Mouse (Mus musculus) stomach, postnatal 0 days (tissue): ENCODE results near the gene Ednrb. TPM values are rescaled to one million over a fixed set of nuclear protein-coding genes. Genes with fewer than 3 reads are reported as not detected.

ENCODE experiments used
- ATAC-seq: fragments of 200-750 bp; cut with Nextera tagmentation; 2 replicates; pipeline ENCODE4 v1.8.0; 2017; ENCODE audit not compliant: low FRiP score, low TSS enrichment
- DNase-seq: peaks from one replicate; pipeline ENCODE4 v3.0.0-alpha.2; 2016; ENCODE audit warnings: low spot score
- H3K27ac ChIP-seq: fragments of 300-500 bp; sonication (generic); replicated peaks from 2 replicates; pipeline ENCODE4 v1.5.1; 2014; ENCODE audit warnings: mild to moderate bottlenecking, control low read depth
- H3K27me3 ChIP-seq: fragments of 300-500 bp; sonication (generic); 2 replicates; pipeline ENCODE4 v1.6.1; 2014; ENCODE audit warnings: low read length; ENCODE audit not compliant: control insufficient read depth, insufficient read depth
- H3K36me3 ChIP-seq: fragments of 300-500 bp; sonication (generic); 2 replicates; pipeline ENCODE4 v1.6.1; 2014; ENCODE audit warnings: low read length, mixed read lengths; ENCODE audit not compliant: control insufficient read depth, insufficient read depth
- H3K4me1 ChIP-seq: fragments of 300-500 bp; sonication (generic); replicated peaks from 2 replicates; pipeline ENCODE4 v1.6.1; 2014; ENCODE audit warnings: antibody characterized with exemption; ENCODE audit not compliant: control insufficient read depth, insufficient read depth
- H3K4me2 ChIP-seq: fragments of 300-500 bp; sonication (generic); replicated peaks from 2 replicates; pipeline ENCODE4 v1.6.1; 2014; ENCODE audit warnings: low read depth, mild to moderate bottlenecking, control low read depth, moderate library complexity
- H3K4me3 ChIP-seq: fragments of 300-500 bp; sonication (generic); 2 replicates; pipeline ENCODE4 v1.5.1; 2014; ENCODE audit warnings: low read depth, low read length, control low read depth
- H3K9ac ChIP-seq: fragments of 300-500 bp; sonication (generic); 2 replicates; pipeline ENCODE4 v1.6.1; 2014; ENCODE audit warnings: mild to moderate bottlenecking, low read length, control low read depth, mixed read lengths
- H3K9me3 ChIP-seq: fragments of 300-500 bp; sonication (generic); 2 replicates; pipeline ENCODE4 v1.6.1; 2016; ENCODE audit warnings: low read length; ENCODE audit not compliant: control insufficient read depth
- CTCF ChIP-seq: IDR thresholded peaks from 2 replicates; pipeline ENCODE4 v1.5.1; 2016; ENCODE audit warnings: antibody characterized with exemption, low read depth, mild to moderate bottlenecking, moderate library complexity
- EP300 ChIP-seq: optimal IDR thresholded peaks from 2 replicates; pipeline ENCODE3; 2016; ENCODE audit warnings: antibody characterized with exemption
- WGBS: fragments of 180-500 bp; shearing (Covaris S2); extraction: QIAGEN DNeasy Blood & Tissue Kit; methylation state at CpG from one replicate; pipeline ENCODE4 v1.1.7; 2014; 5-methylcytosine and 5-hydroxymethylcytosine counted together
- polyA plus RNA-seq: library from polyadenylated mRNA; unstranded; fragments of >200 nt; fragmentation: Nextera tagmentation; extraction: Ambion mirVana; gene quantifications from 2 replicates; pipeline ENCODE4 v1.2.1, GENCODE M21; 2015

The Ednrb gene
- polyA plus RNA-seq, 1 experiment from 2014 or later: 53.7 TPM

GRCm38 (mm10) chr14:103832472-103832871 is 11.7 kb downstream of the Ednrb start:
- Histone ChIP-seq H3K9ac (no peak overlapping the region), H3K4me2 (no peak overlapping the region), H3K4me3 (no peak overlapping the region), H3K4me1 (no peaks in the 10 kb centered on the region), H3K9me3 (no peaks in the 10 kb centered on the region), H3K27ac (no peak overlapping the region), H3K27me3 (no peaks in the 10 kb centered on the region), H3K36me3 (no peaks in the 10 kb centered on the region)
- TF ChIP-seq CTCF (no peak), EP300 (no peak)
- 51% methylated on average over 4 of the region's 4 CpGs for WGBS
- ATAC-seq: no peak
- DNase-seq: no peak

- H3K4me3 ChIP-seq: no peak overlapping the region
- H3K27me3 ChIP-seq: no peaks in the 10 kb centered on the region
- ATAC-seq: no peak
- no peak overlapping the region for H3K9ac ChIP-seq
- WGBS: 37% methylated on average over 5 of the region's 5 CpGs
- H3K36me3 ChIP-seq: no peaks in the 10 kb centered on the region
- H3K27ac ChIP-seq: no peak overlapping the region
- TF ChIP-seq EP300 (no peak), CTCF (no peak)
- no peak for DNase-seq
- H3K4me2 ChIP-seq: no peak overlapping the region
- H3K9me3 ChIP-seq: no peaks in the 10 kb centered on the region
- no peaks in the 10 kb centered on the region for H3K4me1 ChIP-seq
These were observed 13.2 kb downstream of the Ednrb start for GRCm38 (mm10) chr14:103831007-103831406.

GRCm38 (mm10) chr14:103826343-103826742 is 17.9 kb downstream of the Ednrb start:
- Histone ChIP-seq H3K4me2 (no peak overlapping the region), H3K9ac (no peak overlapping the region), H3K27me3 (no peaks in the 10 kb centered on the region), H3K4me1 (no peaks in the 10 kb centered on the region), H3K27ac (no peak overlapping the region), H3K4me3 (no peak overlapping the region), H3K36me3 (no peaks in the 10 kb centered on the region), H3K9me3 (no peaks in the 10 kb centered on the region)
- DNase-seq (no peak), ATAC-seq (no peak)
- 86% methylated on average over 9 of the region's 9 CpGs for WGBS
- no peak for TF ChIP-seq EP300
- TF ChIP-seq CTCF: no peak

GRCm38 (mm10) chr14:103825934-103826333 is 18.3 kb downstream of the Ednrb start:
- no peak overlapping the region for H3K9ac ChIP-seq
- ATAC-seq (no peak), DNase-seq (no peak)
- no peak for TF ChIP-seq EP300
- no peak for TF ChIP-seq CTCF
- H3K27me3 ChIP-seq: no peaks in the 10 kb centered on the region
- no peaks in the 10 kb centered on the region for H3K36me3 ChIP-seq
- H3K4me1 ChIP-seq: no peaks in the 10 kb centered on the region
- H3K4me3 ChIP-seq: no peak overlapping the region
- no peak overlapping the region for H3K27ac ChIP-seq
- H3K4me2 ChIP-seq: no peak overlapping the region
- WGBS: 95% methylated on average over 5 of the region's 5 CpGs
- H3K9me3 ChIP-seq: no peaks in the 10 kb centered on the region

- H3K27ac ChIP-seq: no peak overlapping the region
- H3K4me2 ChIP-seq: no peak overlapping the region
- TF ChIP-seq CTCF (no peak), EP300 (no peak)
- H3K36me3 ChIP-seq: no peaks in the 10 kb centered on the region
- WGBS: 67% methylated on average over 7 of the region's 7 CpGs
- DNase-seq (no peak), ATAC-seq (no peak)
- no peaks in the 10 kb centered on the region for H3K9me3 ChIP-seq
- H3K9ac ChIP-seq: no peak overlapping the region
- H3K4me3 ChIP-seq: no peak overlapping the region
- no peaks in the 10 kb centered on the region for H3K27me3 ChIP-seq
- no peaks in the 10 kb centered on the region for H3K4me1 ChIP-seq
These were observed 20.7 kb downstream of the Ednrb start for GRCm38 (mm10) chr14:103823501-103823900.

GRCm38 (mm10) chr14:103822590-103822989 is 21.6 kb downstream of the Ednrb start:
- Histone ChIP-seq H3K27ac (no peak overlapping the region), H3K4me3 (no peak overlapping the region), H3K9me3 (no peaks in the 10 kb centered on the region), H3K4me1 (no peaks in the 10 kb centered on the region), H3K9ac (no peak overlapping the region), H3K27me3 (no peaks in the 10 kb centered on the region), H3K4me2 (no peak overlapping the region), H3K36me3 (no peaks in the 10 kb centered on the region)
- no peak for TF ChIP-seq CTCF
- TF ChIP-seq EP300: no peak
- 18% methylated on average over 1 of the region's 1 CpGs for WGBS
- DNase-seq (no peak), ATAC-seq (no peak)
